12 mouse cellular contexts compared by ENCODE assay signal in genomic region chr1:90662491-90662890, GRCm38 (mm10). TPM values are rescaled to one million over a fixed set of nuclear protein-coding genes. Genes with fewer than 3 reads are reported as not detected.
DNase-seq lines count a peak whose midpoint lies in the region; ATAC-seq and TF ChIP-seq lines count a peak whose summit lies in the region.
"Had no signal": no experiment of that assay in that cellular context is flagged by ENCODE, and none has a peak within 500 bp of the region (broad histone marks: within the 10 kb centered on the region; RNA-seq: fewer than 3 reads in every experiment).

No protein-coding gene starts in this region.

- ATAC-seq in lung, embryonic 14.5 days (ENCODE audit: insufficient read depth): no peak
- ATAC-seq in heart, postnatal 0 days (ENCODE audit: insufficient read depth, low read depth): peak; percentile 39; the same call in 1 of the 2 replicates
- no peak for ATAC-seq in stomach, embryonic 14.5 days (ENCODE audit: insufficient number of reproducible peaks, insufficient read depth, low FRiP score, low read depth)
- ATAC-seq: forebrain, embryonic 15.5 days had no signal

- no peak overlapping the region for H3K4me3 ChIP-seq in lung, embryonic 14.5 days (ENCODE audit: low read depth, low read length)
- no peak overlapping the region for H3K4me3 ChIP-seq in heart, postnatal 0 days (ENCODE audit: low read depth, low read length)
- no peak overlapping the region for H3K4me3 ChIP-seq in stomach, embryonic 14.5 days (ENCODE audit: low read depth, low read length)
- H3K4me3 ChIP-seq: forebrain, embryonic 15.5 days; midbrain, embryonic 12.5 days; neural tube, embryonic 13.5 days had no signal

- no peak for TF ChIP-seq EP300 in heart, postnatal 0 days (IDR thresholded peaks at IDR 0.05; ENCODE audit: low read depth)

- no peaks in the 10 kb centered on the region for H3K27me3 ChIP-seq in lung, embryonic 14.5 days (ENCODE audit: insufficient read depth, low read length)
- no peaks in the 10 kb centered on the region for H3K27me3 ChIP-seq in heart, postnatal 0 days (ENCODE audit: control insufficient read depth, insufficient read depth, low read length)
- H3K27me3 ChIP-seq in stomach, embryonic 14.5 days (ENCODE audit: control insufficient read depth, insufficient read depth, low read length): no peaks in the 10 kb centered on the region
- H3K27me3 ChIP-seq: forebrain, embryonic 15.5 days; midbrain, embryonic 12.5 days had no signal

- no peaks in the 10 kb centered on the region for H3K9me3 ChIP-seq in lung, embryonic 14.5 days (ENCODE audit: low read depth, low read length)
- no peaks in the 10 kb centered on the region for H3K9me3 ChIP-seq in heart, postnatal 0 days (replicated peaks; ENCODE audit: control insufficient read depth, low read length)
- no peaks in the 10 kb centered on the region for H3K9me3 ChIP-seq in stomach, embryonic 14.5 days (ENCODE audit: control insufficient read depth, low read depth, low read length)
- H3K9me3 ChIP-seq: forebrain, embryonic 15.5 days; midbrain, embryonic 12.5 days; neural tube, embryonic 13.5 days had no signal

- no peak overlapping the region for H3K9ac ChIP-seq in lung, embryonic 14.5 days
- no peak overlapping the region for H3K9ac ChIP-seq in heart, postnatal 0 days (replicated peaks; ENCODE audit: low read depth, low read length)
- no peak overlapping the region for H3K9ac ChIP-seq in stomach, embryonic 14.5 days (replicated peaks; ENCODE audit: low read depth, low read length)
- H3K9ac ChIP-seq: forebrain, embryonic 15.5 days; liver, embryonic 14.5 days; midbrain, embryonic 12.5 days; neural tube, embryonic 13.5 days had no signal

- DNase-seq in lung, embryonic 14.5 days: peak; percentile 55
- DNase-seq in lung, postnatal 14 days: no peak
- peak; percentile 36 for DNase-seq in heart, postnatal 0 days (ENCODE audit: low spot score)
- peak; percentile 55 for DNase-seq in kidney, postnatal 14 days
- no peak for DNase-seq in MN1 (ENCODE audit: low spot score)
- no peak for DNase-seq in thymus, postnatal 4 days
- no peak for DNase-seq in urinary bladder, postnatal 10 days (ENCODE audit: low spot score)

- 55% methylated on average over 6 of the region's 6 CpGs for WGBS in lung, embryonic 14.5 days
- WGBS in heart, postnatal 0 days: 53% methylated on average over 6 of the region's 6 CpGs
- WGBS in stomach, embryonic 14.5 days: 29% methylated on average over 6 of the region's 6 CpGs

- H3K27ac ChIP-seq in lung, embryonic 14.5 days (ENCODE audit: low read depth): peak overlapping the region; percentile 37; the same call in 1 of the 2 replicates
- peak overlapping the region; percentile 36; the same call in 1 of the 2 replicates for H3K27ac ChIP-seq in heart, postnatal 0 days (ENCODE audit: low read depth)
- H3K27ac ChIP-seq in stomach, embryonic 14.5 days (ENCODE audit: low read length): peak overlapping the region; percentile 79
- H3K27ac ChIP-seq: forebrain, embryonic 15.5 days; liver, embryonic 14.5 days; midbrain, embryonic 12.5 days; neural tube, embryonic 13.5 days had no signal

- H3K4me2 ChIP-seq in lung, embryonic 14.5 days: no peak overlapping the region
- no peak overlapping the region for H3K4me2 ChIP-seq in heart, postnatal 0 days (ENCODE audit: low read depth, low read length)
- no peak overlapping the region for H3K4me2 ChIP-seq in stomach, embryonic 14.5 days (replicated peaks; ENCODE audit: low read depth, low read length)
- H3K4me2 ChIP-seq: forebrain, embryonic 15.5 days; midbrain, embryonic 12.5 days; neural tube, embryonic 13.5 days had no signal

- H3K36me3 ChIP-seq in lung, embryonic 14.5 days (ENCODE audit: insufficient read depth): no peaks in the 10 kb centered on the region
- no peaks in the 10 kb centered on the region for H3K36me3 ChIP-seq in heart, postnatal 0 days (replicated peaks; ENCODE audit: control insufficient read depth, insufficient read depth, low read length)
- H3K36me3 ChIP-seq in stomach, embryonic 14.5 days (ENCODE audit: control insufficient read depth, insufficient read depth, low read length): no peaks in the 10 kb centered on the region
- H3K36me3 ChIP-seq: forebrain, embryonic 15.5 days; midbrain, embryonic 12.5 days; neural tube, embryonic 13.5 days had no signal

- TF ChIP-seq CTCF in lung, embryonic 14.5 days (IDR thresholded peaks at IDR 0.05; ENCODE audit: low read depth): no peak
- TF ChIP-seq CTCF in heart, postnatal 0 days (IDR thresholded peaks at IDR 0.05; ENCODE audit: low read depth): no peak

- H3K4me1 ChIP-seq in lung, embryonic 14.5 days (ENCODE audit: insufficient read depth): no peaks in the 10 kb centered on the region
- peaks cover 15% of the 10 kb centered on the region for H3K4me1 ChIP-seq in heart, postnatal 0 days (ENCODE audit: control insufficient read depth, insufficient read depth)
- H3K4me1 ChIP-seq in stomach, embryonic 14.5 days (ENCODE audit: control insufficient read depth, insufficient read depth, low read length): peaks cover 17% of the 10 kb centered on the region; the same call in 1 of the 2 replicates
- H3K4me1 ChIP-seq: forebrain, embryonic 15.5 days; midbrain, embryonic 12.5 days had no signal

RNA-seq across cellular contexts. Expression of gene Cops8, which starts 59.7 kb away (rescaled TPM):
- 157 and 163 TPM in 2 replicates for polyA plus RNA-seq in lung, embryonic 14.5 days (2014; fragmentation: Nextera tagmentation; extraction: Ambion mirVana)
- total RNA-seq in heart, postnatal 0 days (2014; rRNA removed; ENCODE audit: low replicate concordance): 63.7 and 140 TPM in 2 replicates
- polyA plus RNA-seq in heart, postnatal 0 days (2015; fragmentation: Nextera tagmentation; extraction: Ambion mirVana): 91.4 and 99.8 TPM in 2 replicates
- 147 and 165 TPM in 2 replicates for polyA plus RNA-seq in stomach, embryonic 14.5 days (2014; fragmentation: Nextera tagmentation; extraction: Ambion mirVana)

Comparison
In these comparisons a context has a peak if more than half of its experiments do, and no peak if none do; other contexts are left out.
1. DNase-seq: peak in lung, embryonic 14.5 days (single experiment), heart, postnatal 0 days (single experiment) and kidney, postnatal 14 days (single experiment); none in lung, postnatal 14 days (single experiment), MN1 (single experiment), thymus, postnatal 4 days (single experiment) and urinary bladder, postnatal 10 days (single experiment).
2. Peak in every context shown above with its lines, with median percentiles within 50 percentile points of each other: H3K27ac ChIP-seq.